Mouse (Mus musculus): ENCODE results near the gene Ptpn22. TPM values are rescaled to one million over a fixed set of nuclear protein-coding genes. Genes with fewer than 3 reads are reported as not detected.

Gene Ptpn22
- total and polyA plus RNA-seq, 3 experiments: 21.9 to 90.9 (median 46.9) TPM

DNA sequence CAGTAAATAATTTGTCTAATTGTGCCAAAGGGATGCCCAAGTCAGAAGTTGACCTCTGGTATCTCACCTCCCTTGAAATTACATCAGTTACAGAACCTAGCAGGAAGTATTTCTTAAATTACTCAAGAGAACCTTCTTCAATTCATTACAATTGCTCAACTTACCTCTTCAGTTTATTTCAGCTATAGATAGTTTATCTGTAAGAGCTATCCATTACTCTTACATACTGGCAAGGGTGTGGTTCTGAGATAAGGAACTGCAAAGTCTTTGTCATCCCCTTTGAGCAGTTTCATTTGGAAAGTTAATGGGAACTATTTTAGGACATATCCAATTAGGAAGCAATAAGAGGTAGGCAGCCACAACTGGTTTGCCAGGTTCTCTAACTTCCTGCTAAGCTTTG, 27.2 kb upstream of the Ptpn22 start, which contains the start of gene Bcl2l15:
TSS of gene Bcl2l15 (plus strand) at position 176 of the 400 bp plus-strand sequence.
- H3K4me1 ChIP-seq (ENCODE audit: control insufficient read depth in 1 of 2, insufficient read depth in 2 of 2): peaks cover 11 to 33% of the 10 kb centered on the region in 2 experiments
- no peak within 1 kb of the TSS for H3K27ac ChIP-seq (ENCODE audit: insufficient read depth, low read depth)
- H3K9ac ChIP-seq (ENCODE audit: insufficient read depth, low read depth): no peak within 1 kb of the TSS
- dilution Hi-C loops (cut with MboI; ENCODE audit: extremely low pct_ligation_motif_present, extremely low pct_unique_long_range_greater_than_20kb, low sequenced_read_pairs): no loop called here
- TF ChIP-seq USF2 (conservative IDR thresholded peaks at IDR 0.05; ENCODE audit: low read depth, low read length) (no peak), GABPA (IDR thresholded peaks at IDR 0.05; ENCODE audit: insufficient replicate concordance, low read depth, low read length) (no peak), MYC (IDR thresholded peaks at IDR 0.05; ENCODE audit: low read depth, low read length) (no peak), JUND (conservative IDR thresholded peaks at IDR 0.05; ENCODE audit: low read depth, low read length) (no peak), CTCF (conservative IDR thresholded peaks at IDR 0.05 in 1 of 2, IDR thresholded peaks at IDR 0.05 in 1 of 2; ENCODE audit: low read depth in 2 of 2, low read length in 2 of 2) (no peak), MAZ (IDR thresholded peaks at IDR 0.05; ENCODE audit: low read depth, low read length) (no peak), USF1 (IDR thresholded peaks at IDR 0.05; ENCODE audit: low read depth, low read length) (no peak), TCF12 (IDR thresholded peaks at IDR 0.05; ENCODE audit: low read depth, low read length) (no peak), BHLHE40 (IDR thresholded peaks at IDR 0.05; ENCODE audit: low read depth, low read length) (no peak), ELF1 (IDR thresholded peaks at IDR 0.05; ENCODE audit: low read depth, low read length) (no peak), MAFK (IDR thresholded peaks at IDR 0.05; ENCODE audit: insufficient replicate concordance, low read length) (no peak), MEF2A (IDR thresholded peaks at IDR 0.05; ENCODE audit: borderline replicate concordance, low read depth, low read length) (no peak), TBP (conservative IDR thresholded peaks at IDR 0.05; ENCODE audit: low read depth, low read length) (no peak)
- H3K36me3 ChIP-seq (replicated peaks in 1 of 2; ENCODE audit: control insufficient read depth in 1 of 2, insufficient read depth in 1 of 2, low read length in 1 of 2): no peaks in the 10 kb centered on the region
- no peaks in the 10 kb centered on the region for H3K27me3 ChIP-seq (replicated peaks)
- H3K4me3 ChIP-seq (replicated peaks in 1 of 3; ENCODE audit: low read depth in 2 of 3, low read length in 2 of 3, poor library complexity in 1 of 3): no peak within 1 kb of the TSS
- peaks cover 12% of the 10 kb centered on the region for H3K79me2 ChIP-seq (replicated peaks; ENCODE audit: control insufficient read depth, extremely low read depth, insufficient read depth, poor library complexity, severe bottlenecking)
- H3K4me2 ChIP-seq (ENCODE audit: insufficient read depth, low read depth, poor library complexity, severe bottlenecking): no peak within 1 kb of the TSS
- no peaks in the 10 kb centered on the region for H3K9me3 ChIP-seq (replicated peaks; ENCODE audit: low read length)
- in situ Hi-C loops (cut with MboI; ENCODE audit: low pct_ligation_motif_present, low pct_unique_long_range_greater_than_20kb, low sequenced_read_pairs): loop anchor here (25.0 kb wide), 1 partner anchor 255 kb away; no protein-coding TSS in a partner anchor
- no peak for DNase-seq (ENCODE audit: extremely low read depth)

DNA sequence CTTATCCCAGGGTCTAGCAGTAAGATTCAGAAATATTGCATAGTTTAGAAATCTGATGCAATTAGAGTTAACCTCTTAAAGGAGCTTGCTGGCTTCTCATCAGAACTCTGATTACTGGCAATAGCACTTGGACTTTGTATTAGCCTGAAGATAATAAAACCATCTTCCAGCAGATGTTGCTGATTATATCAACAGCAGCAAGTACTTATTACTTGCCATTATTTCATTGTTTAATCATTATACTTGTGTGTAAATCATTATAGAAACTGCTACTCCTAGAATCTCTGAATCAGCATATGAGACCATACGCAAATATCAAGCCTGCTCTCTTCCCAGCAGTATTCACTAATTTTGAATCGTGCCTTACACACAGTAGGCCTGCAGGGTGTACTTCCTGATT, 25.6 kb upstream of the Ptpn22 start:
- Histone ChIP-seq H3K4me2 (ENCODE audit: insufficient read depth, low read depth, poor library complexity, severe bottlenecking) (no peak overlapping the region), H3K4me1 (ENCODE audit: control insufficient read depth in 1 of 2, insufficient read depth in 2 of 2) (peaks cover 11 to 30% of the 10 kb centered on the region in 2 experiments), H3K4me3 (replicated peaks in 1 of 3; ENCODE audit: low read depth in 2 of 3, low read length in 2 of 3, poor library complexity in 1 of 3) (no peak overlapping the region), H3K27me3 (replicated peaks) (no peaks in the 10 kb centered on the region), H3K9ac (ENCODE audit: insufficient read depth, low read depth) (no peak overlapping the region), H3K79me2 (replicated peaks; ENCODE audit: control insufficient read depth, extremely low read depth, insufficient read depth, poor library complexity, severe bottlenecking) (peaks cover 21% of the 10 kb centered on the region), H3K27ac (ENCODE audit: insufficient read depth, low read depth) (no peak overlapping the region), H3K36me3 (replicated peaks in 1 of 2; ENCODE audit: control insufficient read depth in 1 of 2, insufficient read depth in 1 of 2, low read length in 1 of 2) (peaks cover 0 to 8% of the 10 kb centered on the region in 2 experiments), H3K9me3 (replicated peaks; ENCODE audit: low read length) (peaks cover 2% of the 10 kb centered on the region)
- TF ChIP-seq ZKSCAN1 (IDR thresholded peaks at IDR 0.05; ENCODE audit: borderline replicate concordance, low read depth, low read length) (peak; percentile 59), ZNF384 (IDR thresholded peaks at IDR 0.05; ENCODE audit: low read depth, low read length) (no peak)
- no peak for DNase-seq (ENCODE audit: extremely low read depth)
- in situ Hi-C loops (cut with MboI; ENCODE audit: low pct_ligation_motif_present, low pct_unique_long_range_greater_than_20kb, low sequenced_read_pairs) (loop anchor here (25.0 kb wide), 1 partner anchor 253 kb away; no protein-coding TSS in a partner anchor), dilution Hi-C loops (cut with MboI; ENCODE audit: extremely low pct_ligation_motif_present, extremely low pct_unique_long_range_greater_than_20kb, low sequenced_read_pairs) (no loop called here)

Data from CH12.LX (cell line).